Mouse (Mus musculus) forebrain, embryonic 10.5 days (tissue): ENCODE results near the gene Arl4d. TPM values are rescaled to one million over a fixed set of nuclear protein-coding genes. Genes with fewer than 3 reads are reported as not detected.

Experiments used
- DNase-seq: peaks from one replicate; pipeline ENCODE4 v3.0.0-alpha.2; 2017; ENCODE audit warnings: low spot score; ENCODE audit errors: extremely low spot score
- H3K27ac ChIP-seq: fragments of 300-500 bp; sonication (generic); 2 replicates; pipeline ENCODE4 v1.5.1; 2016; ENCODE audit warnings: mild to moderate bottlenecking
- H3K27me3 ChIP-seq: fragments of 300-500 bp; sonication (generic); 2 replicates; pipeline ENCODE4 v1.6.1; 2016; ENCODE audit warnings: mild to moderate bottlenecking; ENCODE audit not compliant: poor library complexity, severe bottlenecking
- H3K36me3 ChIP-seq: fragments of 300-500 bp; sonication (generic); replicated peaks from 2 replicates; pipeline ENCODE4 v1.6.1; 2016; ENCODE audit warnings: mild to moderate bottlenecking, moderate library complexity
- H3K4me1 ChIP-seq: fragments of 300-500 bp; sonication (generic); 2 replicates; pipeline ENCODE4 v1.6.1; 2016
- H3K4me3 ChIP-seq: fragments of 300-500 bp; sonication (generic); 2 replicates; pipeline ENCODE4 v1.5.1; 2016; ENCODE audit warnings: mild to moderate bottlenecking, moderate library complexity
- H3K9me3 ChIP-seq: fragments of 300-500 bp; sonication (generic); 2 replicates; pipeline ENCODE4 v1.6.1; 2016; ENCODE audit warnings: mild to moderate bottlenecking, moderate library complexity
- WGBS: fragments of 180-500 bp; shearing (Covaris S2); methylation state at CpG from one replicate; pipeline ENCODE4 v1.1.7; 2016; 5-methylcytosine and 5-hydroxymethylcytosine counted together
- polyA plus RNA-seq: library from polyadenylated mRNA; unstranded; fragments of >200 nt; fragmentation: Nextera tagmentation; extraction: Ambion mirVana; gene quantifications from 2 replicates; pipeline ENCODE4 v1.2.1, GENCODE M21; 2016

The Arl4d gene
- polyA plus RNA-seq, 1 experiment from 2014 or later = 3.1 TPM

- DNase-seq = peak; percentile 67
These were observed 30.7 kb downstream of the Arl4d start for GRCm38 (mm10) chr11:101695906-101696661.

GRCm38 (mm10) chr11:101697156-101697861, 32.0 kb downstream of the Arl4d start:
- WGBS = 89% methylated on average over 9 of the region's 9 CpGs
- DNase-seq = no peak
- H3K27me3 ChIP-seq = no peaks in the 10 kb centered on the region
- H3K4me1 ChIP-seq = peaks cover 32% of the 10 kb centered on the region
- H3K27ac ChIP-seq = peak overlapping the region; percentile 90
- H3K36me3 ChIP-seq = no peaks in the 10 kb centered on the region
- H3K9me3 ChIP-seq = peaks cover 4% of the 10 kb centered on the region; the same call in 1 of the 2 replicates
- H3K4me3 ChIP-seq = peak overlapping the region; percentile 46; the same call in 1 of the 2 replicates

More at GRCm38 (mm10) chr11:101695906-101696661, 30.7 kb downstream of the Arl4d start:
- H3K36me3 ChIP-seq = no peaks in the 10 kb centered on the region
- peaks cover 4% of the 10 kb centered on the region; the same call in 1 of the 2 replicates for H3K9me3 ChIP-seq
- peak overlapping the region; percentile 90 for H3K27ac ChIP-seq
- 4% methylated on average over 20 of the region's 20 CpGs for whole genome bisulfite sequencing
- peak overlapping the region; percentile 46 for H3K4me3 ChIP-seq
- peaks cover 32% of the 10 kb centered on the region for H3K4me1 ChIP-seq
- H3K27me3 ChIP-seq = no peaks in the 10 kb centered on the region

GRCm38 (mm10) chr11:101698114-101698513, 32.8 kb downstream of the Arl4d start:
- no peaks in the 10 kb centered on the region for H3K27me3 ChIP-seq
- H3K9me3 ChIP-seq = peaks cover 4% of the 10 kb centered on the region; the same call in 1 of the 2 replicates

GRCm38 (mm10) chr11:101699556-101699955, 34.2 kb downstream of the Arl4d start:
- H3K27ac ChIP-seq = no peak overlapping the region
- H3K9me3 ChIP-seq = peaks cover 4% of the 10 kb centered on the region; the same call in 1 of the 2 replicates
- H3K4me1 ChIP-seq = peaks cover 35% of the 10 kb centered on the region
- H3K36me3 ChIP-seq = no peaks in the 10 kb centered on the region
- no peak for DNase-seq
- H3K27me3 ChIP-seq = no peaks in the 10 kb centered on the region
- H3K4me3 ChIP-seq = no peak overlapping the region
- 86% methylated on average over 1 of the region's 1 CpGs for WGBS

More at GRCm38 (mm10) chr11:101698114-101698513, 32.8 kb downstream of the Arl4d start:
- H3K4me3 ChIP-seq = no peak overlapping the region
- no peak for DNase-seq
- no peaks in the 10 kb centered on the region for H3K36me3 ChIP-seq
- H3K4me1 ChIP-seq = peaks cover 32% of the 10 kb centered on the region
- no peak overlapping the region for H3K27ac ChIP-seq

GRCm38 (mm10) chr11:101699991-101700390, 34.6 kb downstream of the Arl4d start:
- Histone ChIP-seq H3K4me3 (no peak overlapping the region), H3K4me1 (peaks cover 35% of the 10 kb centered on the region), H3K9me3 (peaks cover 4% of the 10 kb centered on the region; the same call in 1 of the 2 replicates), H3K27me3 (no peaks in the 10 kb centered on the region), H3K36me3 (no peaks in the 10 kb centered on the region), H3K27ac (peak overlapping the region; percentile 8; the same call in 1 of the 2 replicates)
- 69% methylated on average over 7 of the region's 7 CpGs for WGBS
- no peak for DNase-seq

GRCm38 (mm10) chr11:101700446-101700845, 35.1 kb downstream of the Arl4d start:
- H3K9me3 ChIP-seq = peaks cover 4% of the 10 kb centered on the region; the same call in 1 of the 2 replicates
- H3K4me1 ChIP-seq = peaks cover 32% of the 10 kb centered on the region
- H3K36me3 ChIP-seq = no peaks in the 10 kb centered on the region
- H3K4me3 ChIP-seq = no peak overlapping the region
- H3K27me3 ChIP-seq = no peaks in the 10 kb centered on the region
- DNase-seq = no peak
- H3K27ac ChIP-seq = peak overlapping the region; percentile 8; the same call in 1 of the 2 replicates
- 63% methylated on average over 12 of the region's 12 CpGs for WGBS

- no peaks in the 10 kb centered on the region for H3K9me3 ChIP-seq
- no peaks in the 10 kb centered on the region for H3K27me3 ChIP-seq
- H3K4me3 ChIP-seq = no peak overlapping the region
- WGBS = 74% methylated on average over 5 of the region's 5 CpGs
- no peaks in the 10 kb centered on the region for H3K36me3 ChIP-seq
- no peak overlapping the region for H3K27ac ChIP-seq
- DNase-seq = no peak
- peaks cover 13% of the 10 kb centered on the region for H3K4me1 ChIP-seq
These were observed 38.7 kb downstream of the Arl4d start for GRCm38 (mm10) chr11:101704081-101704480.

- no peaks in the 10 kb centered on the region for H3K9me3 ChIP-seq
- no peak overlapping the region for H3K27ac ChIP-seq
- 87% methylated on average over 10 of the region's 10 CpGs for WGBS
- no peaks in the 10 kb centered on the region for H3K36me3 ChIP-seq
- H3K4me1 ChIP-seq = peaks cover 3% of the 10 kb centered on the region; the same call in 1 of the 2 replicates
- no peak overlapping the region for H3K4me3 ChIP-seq
- no peak for DNase-seq
- H3K27me3 ChIP-seq = no peaks in the 10 kb centered on the region
These were observed 41.6 kb downstream of the Arl4d start for GRCm38 (mm10) chr11:101706764-101707448.

- peaks cover 3% of the 10 kb centered on the region; the same call in 1 of the 2 replicates for H3K4me1 ChIP-seq
- DNase-seq = no peak
- H3K4me3 ChIP-seq = no peak overlapping the region
- WGBS = 68% methylated on average over 5 of the region's 5 CpGs
- no peaks in the 10 kb centered on the region for H3K36me3 ChIP-seq
- no peak overlapping the region for H3K27ac ChIP-seq
- no peaks in the 10 kb centered on the region for H3K9me3 ChIP-seq
- H3K27me3 ChIP-seq = no peaks in the 10 kb centered on the region
These were observed 43.1 kb downstream of the Arl4d start for GRCm38 (mm10) chr11:101708482-101708881.

GRCm38 (mm10) chr11:101712811-101713210, 47.5 kb downstream of the Arl4d start:
- no peaks in the 10 kb centered on the region for H3K36me3 ChIP-seq
- 89% methylated on average over 9 of the region's 9 CpGs for WGBS
- H3K9me3 ChIP-seq = no peaks in the 10 kb centered on the region
- H3K4me3 ChIP-seq = no peak overlapping the region
- DNase-seq = no peak
- H3K27ac ChIP-seq = no peak overlapping the region
- no peaks in the 10 kb centered on the region for H3K27me3 ChIP-seq
- H3K4me1 ChIP-seq = no peaks in the 10 kb centered on the region

- WGBS = 87% methylated on average over 7 of the region's 7 CpGs
- Histone ChIP-seq H3K9me3 (no peaks in the 10 kb centered on the region), H3K27ac (no peak overlapping the region), H3K4me1 (no peaks in the 10 kb centered on the region), H3K36me3 (no peaks in the 10 kb centered on the region), H3K27me3 (no peaks in the 10 kb centered on the region), H3K4me3 (no peak overlapping the region)
- no peak for DNase-seq
These were observed 48.7 kb downstream of the Arl4d start for GRCm38 (mm10) chr11:101714012-101714411.
